ENCODE assay signal across 19 mouse cellular contexts in the genomic region with DNA sequence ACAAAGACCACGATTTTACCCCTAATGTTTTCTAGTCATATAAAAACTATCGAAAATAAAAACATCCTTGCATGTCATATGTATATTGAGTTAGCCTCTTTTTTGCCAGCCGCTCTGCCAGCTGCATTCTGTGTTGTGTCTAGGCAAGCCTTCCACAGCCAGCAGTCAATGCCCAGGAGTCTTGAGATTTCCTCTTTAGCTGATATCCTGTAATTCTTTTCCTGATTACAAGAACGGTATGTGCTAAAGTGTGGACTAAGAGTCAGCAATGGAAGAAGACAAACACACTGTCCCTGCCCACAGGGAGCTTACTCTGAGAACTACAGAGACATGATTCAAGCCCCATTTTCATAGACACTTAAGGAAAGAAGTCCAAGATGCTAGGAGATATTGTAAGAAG. TPM values are rescaled to one million over a fixed set of nuclear protein-coding genes. Genes with fewer than 3 reads are reported as not detected.
DNase-seq lines count a peak whose midpoint lies in the region; ATAC-seq and TF ChIP-seq lines count a peak whose summit lies in the region.
"Had no signal": no experiment of that assay in that cellular context is flagged by ENCODE, and none has a peak within 500 bp of the region (broad histone marks: within the 10 kb centered on the region; RNA-seq: fewer than 3 reads in every experiment).

No protein-coding gene starts in this region.

- no peak overlapping the region for H3K4me3 ChIP-seq in heart, embryonic 15.5 days
- no peak overlapping the region for H3K4me3 ChIP-seq in heart, embryonic 11.5 days (ENCODE audit: low read depth, low read length)
- no peak overlapping the region for H3K4me3 ChIP-seq in lung, postnatal 0 days (ENCODE audit: low read depth, low read length)
- H3K4me3 ChIP-seq in liver, embryonic 12.5 days, result no peak overlapping the region
- no peak overlapping the region for H3K4me3 ChIP-seq in small intestine, adult 2 months (ENCODE audit: low read depth, low read length)

- no peaks in the 10 kb centered on the region for H3K27me3 ChIP-seq in heart, embryonic 15.5 days
- no peaks in the 10 kb centered on the region for H3K27me3 ChIP-seq in heart, embryonic 11.5 days (ENCODE audit: control insufficient read depth, insufficient read depth, low read length)
- no peaks in the 10 kb centered on the region for H3K27me3 ChIP-seq in lung, postnatal 0 days (replicated peaks; ENCODE audit: insufficient read depth, low read length)
- no peaks in the 10 kb centered on the region for H3K27me3 ChIP-seq in liver, embryonic 12.5 days (replicated peaks)
- H3K27me3 ChIP-seq in small intestine, adult 2 months (ENCODE audit: control insufficient read depth, insufficient read depth, low read length), result no peaks in the 10 kb centered on the region
- H3K27me3 ChIP-seq: embryonic facial prominence, embryonic 12.5 days; hindbrain, embryonic 12.5 days had no signal

- no peak for TF ChIP-seq CTCF in lung, postnatal 0 days (IDR thresholded peaks at IDR 0.05)
- no peak for TF ChIP-seq CTCF in small intestine, adult 2 months (IDR thresholded peaks at IDR 0.05; ENCODE audit: extremely low read depth, insufficient read length, insufficient replicate concordance, low read depth, low read length)

- no peaks in the 10 kb centered on the region for H3K9me3 ChIP-seq in heart, embryonic 15.5 days (replicated peaks)
- no peaks in the 10 kb centered on the region for H3K9me3 ChIP-seq in heart, embryonic 11.5 days (replicated peaks; ENCODE audit: control insufficient read depth, low read length)
- no peaks in the 10 kb centered on the region for H3K9me3 ChIP-seq in lung, postnatal 0 days (ENCODE audit: low read length)
- no peaks in the 10 kb centered on the region for H3K9me3 ChIP-seq in liver, embryonic 12.5 days (replicated peaks)
- H3K9me3 ChIP-seq: embryonic facial prominence, embryonic 12.5 days; G1E; hindbrain, embryonic 12.5 days; limb, embryonic 10.5 days had no signal

- no peak overlapping the region for H3K27ac ChIP-seq in heart, embryonic 15.5 days
- H3K27ac ChIP-seq in heart, embryonic 11.5 days (ENCODE audit: low read depth, low read length), result no peak overlapping the region
- H3K27ac ChIP-seq in lung, postnatal 0 days (ENCODE audit: low read length), result peak overlapping the region; percentile 94
- H3K27ac ChIP-seq in liver, embryonic 12.5 days, result no peak overlapping the region
- H3K27ac ChIP-seq in small intestine, adult 2 months (ENCODE audit: insufficient read depth, low read depth, low read length), result peak overlapping the region; percentile 85; the same call in 1 of the 2 replicates
- H3K27ac ChIP-seq: embryonic facial prominence, embryonic 12.5 days had no signal

- H3K4me1 ChIP-seq in heart, embryonic 15.5 days (replicated peaks), result peaks cover 18% of the 10 kb centered on the region
- H3K4me1 ChIP-seq in heart, embryonic 11.5 days (ENCODE audit: control insufficient read depth, insufficient read depth, low read length), result peaks cover 11% of the 10 kb centered on the region
- H3K4me1 ChIP-seq in lung, postnatal 0 days (ENCODE audit: insufficient read depth, low read depth, low read length), result peaks cover 3% of the 10 kb centered on the region; the same call in 1 of the 2 replicates
- peaks cover 37% of the 10 kb centered on the region for H3K4me1 ChIP-seq in liver, embryonic 12.5 days
- H3K4me1 ChIP-seq in small intestine, adult 2 months (ENCODE audit: control insufficient read depth, insufficient read depth, insufficient read length, low read length), result peaks cover 3% of the 10 kb centered on the region; the same call in 1 of the 2 replicates

- TF ChIP-seq EP300 in lung, postnatal 0 days (IDR thresholded peaks at IDR 0.05), result peak; percentile 76

- no peak for TF ChIP-seq POLR2A in small intestine, adult 2 months (IDR thresholded peaks at IDR 0.05; ENCODE audit: low read depth, low read length)

- DNase-seq in lung, postnatal 0 days (ENCODE audit: low spot score), result peak; percentile 36
- DNase-seq in lung, adult 18-20 months, result no peak
- DNase-seq in kidney, postnatal 36 days, result no peak
- DNase-seq in kidney, adult 18-20 months, result no peak
- DNase-seq: adrenal gland, postnatal 25 days; cerebellum, postnatal 25 days; kidney, adult 11 months; kidney, postnatal 14 days; midbrain, embryonic 14.5 days; right cerebral cortex, adult 18-20 months; thymus, postnatal 25 days had no signal

- ATAC-seq in heart, embryonic 15.5 days (replicated peaks; ENCODE audit: insufficient number of reproducible peaks, insufficient read depth, low FRiP score, low read depth), result no peak
- no peak for ATAC-seq in heart, embryonic 11.5 days (replicated peaks; ENCODE audit: insufficient number of reproducible peaks, low FRiP score, low TSS enrichment)
- no peak for ATAC-seq in lung, postnatal 0 days
- ATAC-seq in liver, embryonic 12.5 days, result no peak

- H3K4me2 ChIP-seq in heart, embryonic 15.5 days, result peak overlapping the region; percentile 83; the same call in 1 of the 2 replicates
- H3K4me2 ChIP-seq in heart, embryonic 11.5 days, result no peak overlapping the region
- H3K4me2 ChIP-seq in lung, postnatal 0 days (replicated peaks; ENCODE audit: low read depth, low read length), result no peak overlapping the region
- peak overlapping the region; percentile 79 for H3K4me2 ChIP-seq in liver, embryonic 12.5 days

- WGBS in heart, embryonic 15.5 days, result 71% methylated on average over 4 of the region's 4 CpGs
- 64% methylated on average over 4 of the region's 4 CpGs for WGBS in heart, embryonic 11.5 days (ENCODE audit: insufficient replicate concordance)
- 58% methylated on average over 4 of the region's 4 CpGs for WGBS in lung, postnatal 0 days
- WGBS in liver, embryonic 12.5 days (ENCODE audit: insufficient replicate concordance), result 54% methylated on average over 4 of the region's 4 CpGs
- WGBS in small intestine, adult 2 months, result 70% methylated on average over 4 of the region's 4 CpGs

- H3K36me3 ChIP-seq in heart, embryonic 15.5 days, result no peaks in the 10 kb centered on the region
- H3K36me3 ChIP-seq in heart, embryonic 11.5 days (ENCODE audit: control insufficient read depth, insufficient read depth, low read length), result no peaks in the 10 kb centered on the region
- no peaks in the 10 kb centered on the region for H3K36me3 ChIP-seq in lung, postnatal 0 days (ENCODE audit: insufficient read depth, low read length)
- peaks cover 9% of the 10 kb centered on the region; the same call in 1 of the 2 replicates for H3K36me3 ChIP-seq in liver, embryonic 12.5 days
- H3K36me3 ChIP-seq in small intestine, adult 2 months (ENCODE audit: control insufficient read depth, insufficient read depth, low read length), result no peaks in the 10 kb centered on the region
- H3K36me3 ChIP-seq: embryonic facial prominence, embryonic 12.5 days; hindbrain, embryonic 12.5 days had no signal

- no peak overlapping the region for H3K9ac ChIP-seq in heart, embryonic 15.5 days
- no peak overlapping the region for H3K9ac ChIP-seq in heart, embryonic 11.5 days (ENCODE audit: low read depth, low read length)
- H3K9ac ChIP-seq in lung, postnatal 0 days (replicated peaks; ENCODE audit: low read depth), result no peak overlapping the region
- H3K9ac ChIP-seq in liver, embryonic 12.5 days, result 0 out of 2 replicates have a peak overlapping the region, but pooled peaks have one; percentile 99

RNA-seq across cellular contexts. Expression of gene Cebpg, which starts 1.2 kb away (rescaled TPM):
- polyA plus RNA-seq in heart, embryonic 15.5 days (2015; fragmentation: Nextera tagmentation; extraction: Ambion mirVana), result 18.0 and 22.1 TPM in 2 replicates
- polyA plus RNA-seq in heart, embryonic 11.5 days (2014; fragmentation: Nextera tagmentation; extraction: Ambion mirVana), result 13.9 and 16.1 TPM in 2 replicates
- 46.7 and 47.4 TPM in 2 replicates for polyA plus RNA-seq in lung, postnatal 0 days (2015; fragmentation: Nextera tagmentation; extraction: Ambion mirVana)
- 27.9 and 28.0 TPM in 2 replicates for polyA plus RNA-seq in liver, embryonic 12.5 days (2016; fragmentation: Nextera tagmentation; extraction: Ambion mirVana)
- 4.3 and 8.0 TPM in 2 replicates for polyA plus RNA-seq in small intestine, adult 2 months (2012; rRNA removed)

Comparison
In these comparisons a context has a peak if more than half of its experiments do, and no peak if none do; other contexts are left out.
1. H3K4me2 ChIP-seq: peak in heart, embryonic 15.5 days (single experiment) and liver, embryonic 12.5 days (single experiment); none in heart, embryonic 11.5 days (single experiment) and lung, postnatal 0 days (single experiment).
2. H3K27ac ChIP-seq: peak in lung, postnatal 0 days (single experiment) and small intestine, adult 2 months (single experiment); none in heart, embryonic 15.5 days (single experiment), heart, embryonic 11.5 days (single experiment) and liver, embryonic 12.5 days (single experiment).